Mouse (Mus musculus): Measurements from ENCODE around the gene Stk10.

GRCm38 (mm10) chr11:32619866-32620456, 86.9 kb downstream of the Stk10 start:
- no peak for TF ChIP-seq POLR2A (IDR thresholded peaks at IDR 0.05; ENCODE audit: insufficient read depth, low read depth, low read length)
- TF ChIP-seq CTCF (IDR thresholded peaks at IDR 0.05), result 0 out of 2 replicates have a peak, but pooled peaks have one; percentile 4

Data from heart, adult 2 months (tissue).